Mouse (Mus musculus) heart, adult 18-20 months (tissue): Measurements from ENCODE around the gene Slc10a7. TPM values are rescaled to one million over a fixed set of nuclear protein-coding genes. Genes with fewer than 3 reads are reported as not detected.
A peak's percentile ranks its signal among the peaks of the same experiment; 100 is the strongest.

Experiments
- DNase-seq, 2 experiments: peaks; one replicate each; pipeline ENCODE4 v3.0.0; 2021 to 2022; ENCODE audit warnings: mixed read lengths in 1 of 2
- total RNA-seq, 2 experiments: library from RNA; stranded (reverse); gene quantifications; 2 replicates each; pipeline ENCODE4 v1.2.3; 2021

The Slc10a7 gene
- total RNA-seq, 2 experiments from 2014 or later = 4.8 to 9.7 TPM

GRCm38 (mm10) chr8:78549971-78550751 lies 41.0 kb downstream of the Slc10a7 start:
- DNase-seq = no peak

- DNase-seq = no peak
Observed at GRCm38 (mm10) chr8:78550752-78551134, 41.6 kb downstream of the Slc10a7 start.

GRCm38 (mm10) chr8:78555817-78556216 lies 46.7 kb downstream of the Slc10a7 start:
- DNase-seq = no peak

GRCm38 (mm10) chr8:78556773-78557434 lies 47.8 kb downstream of the Slc10a7 start:
- no peak for DNase-seq

GRCm38 (mm10) chr8:78561620-78562019 lies 52.5 kb downstream of the Slc10a7 start:
- DNase-seq = no peak

- no peak for DNase-seq
Observed at GRCm38 (mm10) chr8:78563466-78564058, 54.4 kb downstream of the Slc10a7 start.

- DNase-seq = no peak
Observed at GRCm38 (mm10) chr8:78564200-78564599, 55.1 kb downstream of the Slc10a7 start.

GRCm38 (mm10) chr8:78568196-78568595 lies 59.0 kb downstream of the Slc10a7 start:
- DNase-seq = no peak

GRCm38 (mm10) chr8:78571528-78571927 lies 62.4 kb downstream of the Slc10a7 start:
- no peak for DNase-seq

- no peak for DNase-seq
Observed at GRCm38 (mm10) chr8:78574207-78574606, 65.1 kb downstream of the Slc10a7 start.

GRCm38 (mm10) chr8:78577569-78577968 lies 68.4 kb downstream of the Slc10a7 start:
- DNase-seq = no peak

GRCm38 (mm10) chr8:78578036-78578435 lies 68.9 kb downstream of the Slc10a7 start:
- no peak for DNase-seq

GRCm38 (mm10) chr8:78584011-78584776 lies 75.0 kb downstream of the Slc10a7 start:
- no peak for DNase-seq

GRCm38 (mm10) chr8:78584863-78585262 lies 75.7 kb downstream of the Slc10a7 start:
- DNase-seq = peak; percentile 16 to 49

- DNase-seq = no peak
Observed at GRCm38 (mm10) chr8:78595481-78595908, 86.3 kb downstream of the Slc10a7 start.

- peak; percentile 13 to 15 for DNase-seq
Observed at GRCm38 (mm10) chr8:78598237-78598636, 89.1 kb downstream of the Slc10a7 start.

- no peak for DNase-seq
Observed at GRCm38 (mm10) chr8:78603084-78603483, 93.9 kb downstream of the Slc10a7 start.

- DNase-seq = no peak
Observed at GRCm38 (mm10) chr8:78604426-78604825, 95.3 kb downstream of the Slc10a7 start.

GRCm38 (mm10) chr8:78609301-78609700 lies 100.2 kb downstream of the Slc10a7 start:
- no peak for DNase-seq

GRCm38 (mm10) chr8:78611019-78611418 lies 101.9 kb downstream of the Slc10a7 start:
- no peak for DNase-seq

- DNase-seq = peak; percentile 20 to 67
Observed at GRCm38 (mm10) chr8:78622362-78622761, 113.2 kb downstream of the Slc10a7 start.

GRCm38 (mm10) chr8:78623972-78624371 lies 114.8 kb downstream of the Slc10a7 start:
- no peak for DNase-seq
